Mouse (Mus musculus) macrophage (primary cell): Measurements from ENCODE around the gene Tpsb2. TPM values are rescaled to one million over a fixed set of nuclear protein-coding genes. Genes with fewer than 3 reads are reported as not detected.

Source experiments
- H3K27ac ChIP-seq: fragments of 350-480 bp; formaldehyde crosslinking; 2 replicates; pipeline ENCODE4 v1.9.0; 2021
- H3K36me3 ChIP-seq: fragments of 350-480 bp; formaldehyde crosslinking; 2 replicates; pipeline ENCODE4 v1.9.0; 2021; ENCODE audit errors: inconsistent target
- H3K4me3 ChIP-seq: fragments of 350-480 bp; formaldehyde crosslinking; 2 replicates; pipeline ENCODE4 v1.9.0; 2021; ENCODE audit errors: inconsistent target
- H3K79me2 ChIP-seq: fragments of 350-480 bp; formaldehyde crosslinking; 2 replicates; pipeline ENCODE4 v1.9.0; 2021; ENCODE audit errors: inconsistent target
- WGBS: methylation state at CpG from one replicate; pipeline ENCODE4 v1.1.7; 2026; ENCODE audit warnings: inconsistent platforms; ENCODE audit not compliant: missing documents; 5-methylcytosine and 5-hydroxymethylcytosine counted together
- polyA plus RNA-seq: library from polyadenylated mRNA; stranded (reverse); fragments of 250-400 nt; gene quantifications from 3 replicates; pipeline ENCODE4 v1.2.4, GENCODE M21; 2018; ENCODE audit warnings: inconsistent platforms
- total RNA-seq, 78 experiments: library from RNA; depleted of rRNA; stranded (reverse); fragments of 250-400 nt; gene quantifications; 1 replicate in 9 of 78; 2 replicates in 24 of 78; 3 replicates in 43 of 78; 4 replicates in 2 of 78; pipeline ENCODE4 v1.2.4; 2018; ENCODE audit warnings: inconsistent platforms in 56 of 78

Gene Tpsb2
- total RNA-seq (2018; cell fraction: chromatin; rRNA removed), result not detected
- total RNA-seq (2018; cell fraction: cytosol; rRNA removed), result not detected
- total RNA-seq (2018; cell fraction: nucleus; rRNA removed), result not detected
- not detected in 3 replicates for polyA plus RNA-seq

- Histone ChIP-seq H3K4me3 (no peak within 1 kb of the TSS), H3K36me3 (no peaks in the 10 kb centered on the region), H3K27ac (no peak within 1 kb of the TSS), H3K79me2 (no peaks in the 10 kb centered on the region)
- WGBS, result 80% methylated on average over 2 of the region's 2 CpGs
Measured at GRCm38 (mm10) chr17:25366005-25366404, at the start of gene Tpsb2. Tpsb2 (plus strand) TSS chr17:25366305.

GRCm38 (mm10) chr17:25318354-25318753, 47.8 kb upstream of the Tpsb2 start, which contains the start of gene Prss29:
Prss29 (plus strand) TSS chr17:25318654.
- H3K79me2 ChIP-seq, result no peaks in the 10 kb centered on the region
- 56% methylated on average over 5 of the region's 5 CpGs for WGBS

GRCm38 (mm10) chr17:25320819-25321218, 45.3 kb upstream of the Tpsb2 start:
- no peaks in the 10 kb centered on the region for H3K79me2 ChIP-seq
- WGBS, result 91% methylated on average over 8 of the region's 8 CpGs
- H3K4me3 ChIP-seq, result no peak overlapping the region
- H3K27ac ChIP-seq, result no peak overlapping the region
- no peaks in the 10 kb centered on the region for H3K36me3 ChIP-seq

More at GRCm38 (mm10) chr17:25318354-25318753, 47.8 kb upstream of the Tpsb2 start, which contains the start of gene Prss29:
- H3K4me3 ChIP-seq, result no peak within 1 kb of the TSS
- H3K36me3 ChIP-seq, result no peaks in the 10 kb centered on the region
- no peak within 1 kb of the TSS for H3K27ac ChIP-seq

- Histone ChIP-seq H3K79me2 (no peaks in the 10 kb centered on the region), H3K4me3 (no peak overlapping the region), H3K27ac (no peak overlapping the region), H3K36me3 (no peaks in the 10 kb centered on the region)
- 25% methylated on average over 2 of the region's 2 CpGs for WGBS
Measured at GRCm38 (mm10) chr17:25322930-25323329, 43.2 kb upstream of the Tpsb2 start.

GRCm38 (mm10) chr17:25332321-25332720, 33.8 kb upstream of the Tpsb2 start:
- Histone ChIP-seq H3K27ac (no peak overlapping the region), H3K36me3 (no peaks in the 10 kb centered on the region), H3K4me3 (no peak overlapping the region), H3K79me2 (no peaks in the 10 kb centered on the region)
- 11% methylated on average over 9 of the region's 9 CpGs for WGBS

- H3K27ac ChIP-seq, result no peak overlapping the region
- H3K4me3 ChIP-seq, result no peak overlapping the region
- 5% methylated on average over 8 of the region's 8 CpGs for WGBS
- no peaks in the 10 kb centered on the region for H3K79me2 ChIP-seq
- H3K36me3 ChIP-seq, result no peaks in the 10 kb centered on the region
Measured at GRCm38 (mm10) chr17:25333943-25334342, 32.2 kb upstream of the Tpsb2 start.

- Histone ChIP-seq H3K4me3 (no peak overlapping the region), H3K27ac (no peak overlapping the region), H3K36me3 (no peaks in the 10 kb centered on the region), H3K79me2 (no peaks in the 10 kb centered on the region)
- 89% methylated on average over 4 of the region's 4 CpGs for WGBS
Measured at GRCm38 (mm10) chr17:25338218-25338617, 27.9 kb upstream of the Tpsb2 start.

- no peak overlapping the region for H3K4me3 ChIP-seq
- H3K27ac ChIP-seq, result no peak overlapping the region
- H3K79me2 ChIP-seq, result no peaks in the 10 kb centered on the region
- H3K36me3 ChIP-seq, result no peaks in the 10 kb centered on the region
- 94% methylated on average over 6 of the region's 6 CpGs for WGBS
Measured at GRCm38 (mm10) chr17:25340003-25340402, 26.1 kb upstream of the Tpsb2 start.

- Histone ChIP-seq H3K27ac (no peak overlapping the region), H3K4me3 (no peak overlapping the region), H3K36me3 (no peaks in the 10 kb centered on the region), H3K79me2 (no peaks in the 10 kb centered on the region)
- WGBS, result 85% methylated on average over 3 of the region's 3 CpGs
Measured at GRCm38 (mm10) chr17:25341490-25341889, 24.6 kb upstream of the Tpsb2 start.

- no peaks in the 10 kb centered on the region for H3K79me2 ChIP-seq
- no peak within 1 kb of the TSS for H3K4me3 ChIP-seq
- no peaks in the 10 kb centered on the region for H3K36me3 ChIP-seq
- WGBS, result 85% methylated on average over 4 of the region's 4 CpGs
- no peak within 1 kb of the TSS for H3K27ac ChIP-seq
Measured at GRCm38 (mm10) chr17:25345462-25345861, 20.6 kb upstream of the Tpsb2 start, which contains the start of gene Tpsab1. Tpsab1 (minus strand) TSS chr17:25345562.

- no peaks in the 10 kb centered on the region for H3K36me3 ChIP-seq
- no peak overlapping the region for H3K27ac ChIP-seq
- WGBS, result 67% methylated on average over 2 of the region's 2 CpGs
- no peaks in the 10 kb centered on the region for H3K79me2 ChIP-seq
- no peak overlapping the region for H3K4me3 ChIP-seq
Measured at GRCm38 (mm10) chr17:25361291-25361690, 4.8 kb upstream of the Tpsb2 start.

- no peaks in the 10 kb centered on the region for H3K36me3 ChIP-seq
- no peaks in the 10 kb centered on the region for H3K79me2 ChIP-seq
- H3K27ac ChIP-seq, result no peak overlapping the region
- 0% methylated on average over 1 of the region's 1 CpGs for WGBS
- no peak overlapping the region for H3K4me3 ChIP-seq
Measured at GRCm38 (mm10) chr17:25363726-25364125, 2.4 kb upstream of the Tpsb2 start.

- WGBS, result 81% methylated on average over 3 of the region's 3 CpGs
- no peak within 1 kb of the TSS for H3K4me3 ChIP-seq
- H3K36me3 ChIP-seq, result no peaks in the 10 kb centered on the region
- no peaks in the 10 kb centered on the region for H3K79me2 ChIP-seq
- no peak within 1 kb of the TSS for H3K27ac ChIP-seq
Measured at GRCm38 (mm10) chr17:25368973-25369372, 2.9 kb downstream of the Tpsb2 start, which contains the start of gene Tpsg1. Tpsg1 (plus strand) TSS chr17:25369273.

GRCm38 (mm10) chr17:25372491-25372890, 6.4 kb downstream of the Tpsb2 start:
- WGBS, result 65% methylated on average over 8 of the region's 8 CpGs
- H3K27ac ChIP-seq, result no peak overlapping the region
- H3K36me3 ChIP-seq, result no peaks in the 10 kb centered on the region
- H3K79me2 ChIP-seq, result no peaks in the 10 kb centered on the region
- no peak overlapping the region for H3K4me3 ChIP-seq

- H3K79me2 ChIP-seq, result no peaks in the 10 kb centered on the region
- H3K4me3 ChIP-seq, result no peak overlapping the region
- H3K36me3 ChIP-seq, result no peaks in the 10 kb centered on the region
- no peak overlapping the region for H3K27ac ChIP-seq
- WGBS, result 56% methylated on average over 9 of the region's 9 CpGs
Measured at GRCm38 (mm10) chr17:25374011-25374410, 7.9 kb downstream of the Tpsb2 start.

GRCm38 (mm10) chr17:25394526-25394925, 28.4 kb downstream of the Tpsb2 start:
- H3K36me3 ChIP-seq, result no peaks in the 10 kb centered on the region
- 74% methylated on average over 4 of the region's 4 CpGs for WGBS
- no peak overlapping the region for H3K4me3 ChIP-seq
- H3K79me2 ChIP-seq, result no peaks in the 10 kb centered on the region
- no peak overlapping the region for H3K27ac ChIP-seq
